Mouse (Mus musculus): Measurements from ENCODE around the gene Tada3.
A peak's percentile ranks its signal among the peaks of the same experiment; 100 is the strongest.
"Not testable (repeated sequence)": the region's sequence is repeated elsewhere in the genome, so short reads cannot be mapped to it uniquely, and the experiment has no call there.

Tada3 gene

GRCm38 (mm10) chr6:113342297-113342696, 35.4 kb downstream of the Tada3 start:
- DNase-seq = peak; percentile 29

GRCm38 (mm10) chr6:113341574-113341973, 36.1 kb downstream of the Tada3 start:
- DNase-seq = peak; percentile 27

- DNase-seq = no peak
Observed at GRCm38 (mm10) chr6:113336852-113337620, 40.6 kb downstream of the Tada3 start.

GRCm38 (mm10) chr6:113334216-113334615, 43.5 kb downstream of the Tada3 start:
- DNase-seq = no peak

GRCm38 (mm10) chr6:113333137-113333950, 44.3 kb downstream of the Tada3 start:
- peak; percentile 51 for DNase-seq

- DNase-seq = not testable (repeated sequence)
Observed at GRCm38 (mm10) chr6:113332734-113333133, 44.9 kb downstream of the Tada3 start.

GRCm38 (mm10) chr6:113331721-113332120, 46.0 kb downstream of the Tada3 start:
- DNase-seq = no peak

- DNase-seq = no peak
Observed at GRCm38 (mm10) chr6:113330547-113330946, 47.1 kb downstream of the Tada3 start.

GRCm38 (mm10) chr6:113329396-113329795, 48.3 kb downstream of the Tada3 start:
- DNase-seq = no peak

GRCm38 (mm10) chr6:113326533-113327315, 51.0 kb downstream of the Tada3 start, which contains the start of gene Ogg1:
Ogg1 (plus strand) TSS chr6:113326972.
- DNase-seq = peak; percentile 98

Data from right cerebral cortex, postnatal 25 days (tissue).